Mouse (Mus musculus) neutrophil, adult 5-6 weeks (primary cell): ENCODE measurements around the gene Marveld1. TPM values are rescaled to one million over a fixed set of nuclear protein-coding genes. Genes with fewer than 3 reads are reported as not detected.

ENCODE experiments used
- ATAC-seq: fragments of 151-379, 151-347 bp; 2 replicates; pipeline ENCODE4 v1.8.0; 2017; ENCODE audit warnings: mild to moderate bottlenecking, moderate TSS enrichment; ENCODE audit not compliant: insufficient number of reproducible peaks, poor library complexity, low FRiP score, severe bottlenecking; ENCODE audit errors: extremely low read depth
- total RNA-seq: library from RNA; stranded (forward); fragments of 200-1000 nt; gene quantifications from 2 replicates; pipeline ENCODE4 v1.2.3, GENCODE M21; 2017

Marveld1 gene
- total RNA-seq, 1 experiment from 2014 or later = 1.3 TPM

DNA sequence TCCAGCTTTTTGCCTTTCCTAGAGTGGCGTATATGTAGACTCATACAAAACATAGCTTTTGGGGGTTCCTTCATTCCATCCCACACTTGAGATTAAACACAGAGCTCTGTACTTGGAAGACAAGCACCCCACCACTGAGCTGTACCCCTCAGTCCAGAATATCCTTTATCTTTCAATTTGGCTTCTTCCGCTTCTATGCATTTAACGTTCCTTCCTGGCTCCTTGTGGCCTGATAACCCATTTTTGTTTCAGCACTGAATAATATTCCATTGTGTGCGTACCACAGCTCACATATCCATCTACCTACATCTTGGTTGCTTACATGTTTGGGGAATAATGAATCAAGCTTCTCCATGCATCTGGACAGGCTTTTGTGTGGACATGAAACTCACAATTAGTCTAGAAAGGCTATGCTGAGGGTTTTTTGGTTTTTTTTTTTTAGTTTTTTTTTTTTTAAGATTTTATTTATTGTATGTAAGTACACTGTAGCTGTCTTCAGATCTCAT, 10.0 kb upstream of the Marveld1 start:
- ATAC-seq = no peak

GRCm38 (mm10) chr19:42138517-42139285, 8.5 kb upstream of the Marveld1 start:
- ATAC-seq = no peak

- ATAC-seq = no peak
These were observed 7.3 kb upstream of the Marveld1 start for GRCm38 (mm10) chr19:42139724-42140517.

GRCm38 (mm10) chr19:42141998-42142397, 5.2 kb upstream of the Marveld1 start:
- no peak for ATAC-seq

- ATAC-seq = no peak
These were observed 4.4 kb upstream of the Marveld1 start for GRCm38 (mm10) chr19:42142757-42143156.

- no peak for ATAC-seq
These were observed 3.1 kb upstream of the Marveld1 start for GRCm38 (mm10) chr19:42144067-42144466.

- peak; percentile 27; the same call in 1 of the 2 replicates for ATAC-seq
These were observed 2.5 kb upstream of the Marveld1 start for GRCm38 (mm10) chr19:42144541-42145167.

- ATAC-seq = no peak
These were observed 2.0 kb upstream of the Marveld1 start for GRCm38 (mm10) chr19:42145210-42145609.

- ATAC-seq = no peak
These were observed 1.5 kb upstream of the Marveld1 start for GRCm38 (mm10) chr19:42145731-42146130.

DNA sequence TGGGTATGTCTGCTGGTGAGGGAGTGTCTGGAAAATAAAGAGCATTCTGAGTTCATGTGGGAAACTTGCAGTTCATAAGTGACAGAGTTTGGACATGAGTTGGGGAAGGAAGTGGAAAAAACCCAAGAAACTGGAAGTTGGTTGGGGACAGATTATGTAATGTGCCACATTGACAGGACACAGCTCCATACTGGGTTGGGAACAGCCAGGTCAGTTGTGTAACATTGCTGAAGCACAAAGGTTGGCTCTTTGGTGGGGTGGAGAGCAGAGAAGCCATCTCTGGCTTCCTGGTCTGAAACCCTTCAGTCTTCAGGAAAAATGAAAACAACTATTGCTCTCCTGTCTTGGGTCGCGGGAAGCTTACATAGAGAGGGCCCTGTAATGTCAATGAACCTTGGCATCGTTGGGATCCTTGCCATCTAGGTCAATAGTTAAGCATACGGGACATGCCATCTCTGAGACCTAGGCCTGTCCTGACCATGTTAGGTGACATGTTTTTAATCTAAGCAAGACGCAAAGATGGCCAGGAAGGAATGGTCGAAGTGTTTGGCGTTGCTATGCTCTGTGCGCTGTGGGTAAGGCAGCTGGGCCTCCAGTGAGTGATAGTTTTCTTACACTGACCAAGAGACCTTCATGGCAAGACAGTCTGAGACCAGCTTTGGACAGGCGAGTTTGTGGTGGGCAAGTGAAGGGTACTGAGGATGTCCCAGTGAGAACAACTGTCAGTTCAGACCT, 757 bp upstream of the Marveld1 start:
- no peak for ATAC-seq

DNA sequence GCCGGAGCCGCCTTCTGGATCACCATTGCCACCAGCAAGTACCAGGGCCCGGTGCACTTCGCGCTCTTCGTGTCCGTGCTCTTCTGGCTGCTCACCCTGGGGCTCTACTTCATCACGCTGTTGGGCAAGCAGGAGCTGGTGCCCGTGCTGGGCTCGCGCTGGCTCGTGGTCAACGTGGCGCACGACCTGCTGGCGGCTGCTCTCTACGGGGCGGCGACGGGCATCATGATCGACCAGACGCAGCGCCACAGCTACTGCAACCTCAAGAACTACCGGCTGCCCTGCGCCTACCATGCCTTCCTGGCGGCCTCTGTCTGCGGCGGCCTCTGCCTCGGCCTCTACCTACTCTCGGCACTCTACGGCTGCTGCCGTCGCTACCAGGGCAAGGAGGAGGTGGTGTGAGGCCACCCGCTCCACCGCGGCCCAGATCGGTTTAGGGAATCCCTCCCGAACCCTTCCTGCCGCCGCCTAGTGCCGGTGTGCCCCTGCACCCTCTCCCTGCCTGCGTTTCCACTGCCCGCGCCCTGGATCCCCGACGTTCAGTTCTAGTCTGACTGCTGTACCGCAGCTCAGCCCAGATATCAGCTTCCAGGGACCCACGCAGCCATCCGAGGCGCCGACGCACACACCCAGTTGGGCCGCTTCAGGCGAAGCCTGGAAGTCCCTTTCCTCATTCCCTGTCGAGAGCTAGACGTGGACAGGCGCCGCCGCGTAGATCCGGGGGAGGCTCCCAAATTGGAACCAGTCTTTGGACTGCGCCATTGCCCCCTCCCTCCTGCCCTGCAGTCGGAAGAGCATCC, 769 bp downstream of the Marveld1 start:
- ATAC-seq = peak; percentile 15; the same call in 1 of the 2 replicates

GRCm38 (mm10) chr19:42148569-42148860, 1.3 kb downstream of the Marveld1 start:
- ATAC-seq = no peak

- peak; percentile 61 for ATAC-seq
These were observed 4.8 kb downstream of the Marveld1 start for GRCm38 (mm10) chr19:42151990-42152389.

- ATAC-seq = no peak
These were observed 10.5 kb downstream of the Marveld1 start for GRCm38 (mm10) chr19:42157493-42158237.

GRCm38 (mm10) chr19:42158246-42159017, 11.2 kb downstream of the Marveld1 start:
- no peak for ATAC-seq

DNA sequence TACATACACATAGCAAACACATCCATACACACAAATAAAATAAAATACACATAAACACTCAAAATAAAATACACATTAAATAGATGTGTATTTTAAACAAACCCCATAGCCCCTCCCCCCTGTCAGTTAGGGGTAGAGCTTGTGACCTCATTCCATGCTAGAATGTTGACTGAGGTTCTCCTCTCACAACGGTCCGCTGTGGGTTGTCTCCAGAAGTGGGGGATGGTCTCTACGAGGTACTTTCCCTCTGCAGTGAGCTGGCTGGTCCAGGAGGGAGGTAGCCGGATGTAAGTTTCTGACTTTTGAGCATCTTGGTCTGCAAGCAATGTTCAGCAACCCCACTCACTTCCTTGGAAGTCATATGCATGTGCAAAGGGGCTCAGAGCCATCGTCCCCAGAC, 16.6 kb downstream of the Marveld1 start, which contains the start of gene Zfyve27:
Gene Zfyve27, plus strand, starts transcription at position 188 of the 400 bp plus-strand sequence.
- ATAC-seq = no peak

DNA sequence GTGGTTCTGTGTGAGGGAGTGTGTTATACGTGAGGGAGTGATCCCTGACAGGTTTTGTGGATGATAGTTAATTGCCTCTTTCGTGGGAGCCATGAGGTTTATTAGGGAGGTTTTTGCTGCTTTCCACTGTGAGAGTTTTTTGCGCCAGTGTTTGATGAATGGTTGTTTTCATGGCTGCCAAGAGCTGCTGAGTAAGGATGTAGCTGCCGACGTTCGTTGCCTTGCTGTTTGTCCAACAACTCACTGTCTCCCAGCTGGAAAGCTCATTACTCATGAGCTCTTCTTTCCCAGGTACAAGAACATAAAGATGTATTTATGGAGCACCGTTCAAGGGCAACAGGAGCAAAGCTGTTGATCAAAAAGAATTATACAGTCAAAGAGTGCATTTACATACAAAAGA, 17.0 kb downstream of the Marveld1 start:
- ATAC-seq = no peak
